Mouse (Mus musculus): ENCODE measurements around the gene Wbp1l. TPM values are rescaled to one million over a fixed set of nuclear protein-coding genes. Genes with fewer than 3 reads are reported as not detected.
"Not testable (repeated sequence)": the region's sequence is repeated elsewhere in the genome, so short reads cannot be mapped to it uniquely, and the experiment has no call there.

Wbp1l gene
- polyA plus RNA-seq (2015; fragmentation: Nextera tagmentation; extraction: Ambion mirVana), result 41.1 and 42.6 TPM in 2 replicates

- peaks cover 25% of the 10 kb centered on the region for H3K4me1 ChIP-seq
- H3K27me3 ChIP-seq (replicated peaks), result no peaks in the 10 kb centered on the region
- peak; percentile 99 for ATAC-seq (replicated peaks)
- H3K4me3 ChIP-seq, result peak within 1 kb of the TSS; percentile 97
- H3K36me3 ChIP-seq (replicated peaks), result peaks cover 5% of the 10 kb centered on the region; the same call in 1 of the 2 replicates
- H3K9ac ChIP-seq, result peak within 1 kb of the TSS; percentile 84
- no peaks in the 10 kb centered on the region for H3K9me3 ChIP-seq
- under 1% methylated on average over 22 of the region's 22 CpGs for WGBS
- peak within 1 kb of the TSS; percentile 98 for H3K4me2 ChIP-seq
- peak within 1 kb of the TSS; percentile 73 for H3K27ac ChIP-seq
Measured at GRCm38 (mm10) chr19:46598720-46599252, at the start of gene Wbp1l. TSS of gene Wbp1l (plus strand) at chr19:46599084.

GRCm38 (mm10) chr19:46550385-46550784, 48.5 kb upstream of the Wbp1l start:
- H3K9me3 ChIP-seq, result no peaks in the 10 kb centered on the region
- no peak overlapping the region for H3K4me3 ChIP-seq
- no peak overlapping the region for H3K27ac ChIP-seq
- peaks cover 27% of the 10 kb centered on the region; the same call in 1 of the 2 replicates for H3K36me3 ChIP-seq (replicated peaks)
- WGBS, result 86% methylated on average over 4 of the region's 4 CpGs
- no peak for ATAC-seq (replicated peaks)
- H3K27me3 ChIP-seq (replicated peaks), result no peaks in the 10 kb centered on the region
- no peak overlapping the region for H3K4me2 ChIP-seq
- H3K9ac ChIP-seq, result no peak overlapping the region
- peaks cover 5% of the 10 kb centered on the region; the same call in 1 of the 2 replicates for H3K4me1 ChIP-seq

- no peak overlapping the region for H3K9ac ChIP-seq
- peaks cover 5% of the 10 kb centered on the region; the same call in 1 of the 2 replicates for H3K4me1 ChIP-seq
- H3K9me3 ChIP-seq, result no peaks in the 10 kb centered on the region
- H3K27me3 ChIP-seq (replicated peaks), result no peaks in the 10 kb centered on the region
- whole genome bisulfite sequencing, result 87% methylated on average over 3 of the region's 4 CpGs
- H3K4me3 ChIP-seq, result no peak overlapping the region
- no peak for ATAC-seq (replicated peaks)
- H3K4me2 ChIP-seq, result no peak overlapping the region
- no peak overlapping the region for H3K27ac ChIP-seq
- peaks cover 43% of the 10 kb centered on the region; the same call in 1 of the 2 replicates for H3K36me3 ChIP-seq (replicated peaks)
Measured at GRCm38 (mm10) chr19:46552496-46552895, 46.4 kb upstream of the Wbp1l start.

GRCm38 (mm10) chr19:46553541-46553955, 45.3 kb upstream of the Wbp1l start:
- Histone ChIP-seq H3K4me2 (no peak overlapping the region), H3K27ac (no peak overlapping the region), H3K9ac (no peak overlapping the region), H3K27me3 (replicated peaks) (no peaks in the 10 kb centered on the region), H3K4me3 (no peak overlapping the region), H3K36me3 (replicated peaks) (peaks cover 50% of the 10 kb centered on the region), H3K9me3 (no peaks in the 10 kb centered on the region), H3K4me1 (peaks cover 5% of the 10 kb centered on the region; the same call in 1 of the 2 replicates)
- 53% methylated on average over 11 of the region's 11 CpGs for whole genome bisulfite sequencing
- ATAC-seq (replicated peaks), result peak; percentile 69; the same call in 1 of the 2 replicates

GRCm38 (mm10) chr19:46558009-46558408, 40.9 kb upstream of the Wbp1l start:
- H3K27me3 ChIP-seq (replicated peaks), result no peaks in the 10 kb centered on the region
- WGBS, result 87% methylated on average over 8 of the region's 8 CpGs

GRCm38 (mm10) chr19:46558631-46559030, 40.3 kb upstream of the Wbp1l start:
- WGBS, result 79% methylated on average over 12 of the region's 12 CpGs
- Histone ChIP-seq H3K9me3 (no peaks in the 10 kb centered on the region), H3K4me3 (no peak overlapping the region), H3K27me3 (replicated peaks) (no peaks in the 10 kb centered on the region), H3K27ac (no peak overlapping the region), H3K4me1 (peaks cover 5% of the 10 kb centered on the region; the same call in 1 of the 2 replicates), H3K4me2 (no peak overlapping the region), H3K36me3 (replicated peaks) (peaks cover 31% of the 10 kb centered on the region), H3K9ac (no peak overlapping the region)
- ATAC-seq (replicated peaks), result no peak

More at GRCm38 (mm10) chr19:46558009-46558408, 40.9 kb upstream of the Wbp1l start:
- Histone ChIP-seq H3K9ac (no peak overlapping the region), H3K4me3 (no peak overlapping the region), H3K36me3 (replicated peaks) (peaks cover 31% of the 10 kb centered on the region), H3K9me3 (no peaks in the 10 kb centered on the region), H3K4me1 (peaks cover 8% of the 10 kb centered on the region; the same call in 1 of the 2 replicates), H3K4me2 (no peak overlapping the region), H3K27ac (no peak overlapping the region)
- no peak for ATAC-seq (replicated peaks)

GRCm38 (mm10) chr19:46562132-46562531, 36.8 kb upstream of the Wbp1l start:
- Histone ChIP-seq H3K9ac (no peak overlapping the region), H3K27me3 (replicated peaks) (no peaks in the 10 kb centered on the region), H3K4me2 (no peak overlapping the region), H3K27ac (no peak overlapping the region), H3K4me3 (no peak overlapping the region), H3K4me1 (0 out of 2 replicates have a peak, but pooled peaks cover 3% of the 10 kb centered on the region), H3K9me3 (no peaks in the 10 kb centered on the region), H3K36me3 (replicated peaks) (peaks cover 14% of the 10 kb centered on the region)
- ATAC-seq (replicated peaks), result no peak
- WGBS, result 47% methylated on average over 1 of the region's 1 CpGs

GRCm38 (mm10) chr19:46562581-46563515, 36.0 kb upstream of the Wbp1l start:
- H3K4me2 ChIP-seq, result no peak overlapping the region
- H3K27ac ChIP-seq, result no peak overlapping the region
- no peak for ATAC-seq (replicated peaks)
- H3K36me3 ChIP-seq (replicated peaks), result peaks cover 8% of the 10 kb centered on the region; the same call in 1 of the 2 replicates
- H3K4me1 ChIP-seq, result 0 out of 2 replicates have a peak, but pooled peaks cover 3% of the 10 kb centered on the region
- H3K9ac ChIP-seq, result no peak overlapping the region
- 82% methylated on average over 14 of the region's 14 CpGs for WGBS
- H3K9me3 ChIP-seq, result no peaks in the 10 kb centered on the region
- H3K4me3 ChIP-seq, result no peak overlapping the region
- no peaks in the 10 kb centered on the region for H3K27me3 ChIP-seq (replicated peaks)

GRCm38 (mm10) chr19:46563603-46564002, 35.3 kb upstream of the Wbp1l start:
- Histone ChIP-seq H3K27me3 (replicated peaks) (no peaks in the 10 kb centered on the region), H3K4me3 (no peak overlapping the region), H3K9me3 (no peaks in the 10 kb centered on the region), H3K4me1 (0 out of 2 replicates have a peak, but pooled peaks cover 3% of the 10 kb centered on the region), H3K9ac (no peak overlapping the region), H3K36me3 (replicated peaks) (0 out of 2 replicates have a peak, but pooled peaks cover 5% of the 10 kb centered on the region), H3K4me2 (no peak overlapping the region), H3K27ac (no peak overlapping the region)
- whole genome bisulfite sequencing, result 86% methylated on average over 4 of the region's 4 CpGs
- no peak for ATAC-seq (replicated peaks)

- no peak overlapping the region for H3K4me2 ChIP-seq
- no peak overlapping the region for H3K27ac ChIP-seq
- no peak overlapping the region for H3K9ac ChIP-seq
- no peaks in the 10 kb centered on the region for H3K9me3 ChIP-seq
- H3K4me1 ChIP-seq, result 0 out of 2 replicates have a peak, but pooled peaks cover 3% of the 10 kb centered on the region
- H3K27me3 ChIP-seq (replicated peaks), result no peaks in the 10 kb centered on the region
- 74% methylated on average over 14 of the region's 14 CpGs for WGBS
- ATAC-seq (replicated peaks), result no peak
- 0 out of 2 replicates have a peak, but pooled peaks cover 5% of the 10 kb centered on the region for H3K36me3 ChIP-seq (replicated peaks)
- H3K4me3 ChIP-seq, result no peak overlapping the region
Measured at GRCm38 (mm10) chr19:46564043-46564462, 34.8 kb upstream of the Wbp1l start.

- Histone ChIP-seq H3K4me1 (peaks cover 25% of the 10 kb centered on the region), H3K4me2 (peak overlapping the region; percentile 83), H3K4me3 (peak overlapping the region; percentile 73), H3K27ac (0 out of 2 replicates have a peak overlapping the region, but pooled peaks have one; percentile 82)
- not testable (repeated sequence) for H3K36me3 ChIP-seq (replicated peaks); H3K9me3 ChIP-seq; H3K9ac ChIP-seq; H3K27me3 ChIP-seq (replicated peaks); ATAC-seq (replicated peaks)
- 66% methylated on average over 3 of the region's 3 CpGs for WGBS
Measured at GRCm38 (mm10) chr19:46571211-46571877, 27.5 kb upstream of the Wbp1l start.

GRCm38 (mm10) chr19:46571878-46572244, 27.0 kb upstream of the Wbp1l start:
- Histone ChIP-seq H3K9me3 (no peaks in the 10 kb centered on the region), H3K4me3 (peak overlapping the region; percentile 73), H3K4me2 (peak overlapping the region; percentile 83), H3K27me3 (replicated peaks) (no peaks in the 10 kb centered on the region), H3K9ac (peak overlapping the region; percentile 70), H3K4me1 (peaks cover 25% of the 10 kb centered on the region), H3K27ac (peak overlapping the region; percentile 82), H3K36me3 (replicated peaks) (no peaks in the 10 kb centered on the region)
- ATAC-seq (replicated peaks), result no peak
- WGBS, result 12% methylated on average over 10 of the region's 10 CpGs

Data from midbrain, embryonic 15.5 days (tissue).